Mouse (Mus musculus) left cerebral cortex, adult 2 months (tissue): Measurements from ENCODE around the gene Galnt15. TPM values are rescaled to one million over a fixed set of nuclear protein-coding genes. Genes with fewer than 3 reads are reported as not detected.

Experiments used
- DNase-seq, 2 experiments: peaks; one replicate each; pipeline ENCODE4 v3.0.0; 2021 to 2022; ENCODE audit warnings: low spot score in 2 of 2, mixed read lengths in 1 of 2; ENCODE audit errors: extremely low spot score in 1 of 2
- H3K27ac ChIP-seq: fragments of 200-600 bp; 2 replicates; pipeline ENCODE4 v1.8.1; 2022
- H3K4me3 ChIP-seq: fragments of 200-600 bp; 2 replicates; pipeline ENCODE4 v1.8.1; 2022
- CTCF ChIP-seq: fragments of 200-600 bp; IDR thresholded peaks from 2 replicates; pipeline ENCODE4 v1.8.1; 2022; ENCODE audit warnings: antibody characterized with exemption, mild to moderate bottlenecking, moderate library complexity
- intact Hi-C: fragments of 180-260 bp; cut with DNase I; formaldehyde crosslinking; loops from one replicate; pipeline ENCODE4 v1.15.1; 2025
- total RNA-seq, 2 experiments: library from RNA; stranded (reverse); gene quantifications; 2 replicates each; pipeline ENCODE4 v1.2.3; 2021

The Galnt15 gene
- total RNA-seq, 2 experiments from 2014 or later: 2.1 to 2.2 TPM

- H3K4me3 ChIP-seq: no peak overlapping the region
- no peak for TF ChIP-seq CTCF
- intact Hi-C loops: no loop called here
- DNase-seq: no peak
- no peak overlapping the region for H3K27ac ChIP-seq
Measured at GRCm38 (mm10) chr14:32095646-32096045, 66.9 kb downstream of the Galnt15 start.

DNA sequence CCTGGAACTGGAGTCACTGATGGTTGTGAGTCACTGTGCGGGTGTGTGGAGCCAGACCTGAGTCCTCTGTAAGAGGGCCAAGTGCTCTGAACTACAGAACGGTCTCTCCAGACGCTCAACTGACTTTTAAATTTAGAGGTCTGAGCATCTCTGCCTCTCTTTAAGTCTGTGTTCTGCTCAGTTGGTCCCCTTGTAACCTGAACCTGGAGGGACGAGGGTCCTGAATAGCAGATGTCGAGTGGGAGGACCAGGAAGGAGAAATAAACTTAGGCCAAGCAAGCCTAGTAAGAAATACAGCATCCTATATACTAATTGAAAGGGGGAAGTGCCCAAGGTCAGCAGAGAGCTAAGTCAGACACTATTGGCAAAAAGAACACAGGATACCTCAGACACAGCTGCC, 68.0 kb downstream of the Galnt15 start:
- TF ChIP-seq CTCF: no peak
- H3K27ac ChIP-seq: no peak overlapping the region
- H3K4me3 ChIP-seq: no peak overlapping the region
- intact Hi-C loops: no loop called here
- DNase-seq: no peak

DNA sequence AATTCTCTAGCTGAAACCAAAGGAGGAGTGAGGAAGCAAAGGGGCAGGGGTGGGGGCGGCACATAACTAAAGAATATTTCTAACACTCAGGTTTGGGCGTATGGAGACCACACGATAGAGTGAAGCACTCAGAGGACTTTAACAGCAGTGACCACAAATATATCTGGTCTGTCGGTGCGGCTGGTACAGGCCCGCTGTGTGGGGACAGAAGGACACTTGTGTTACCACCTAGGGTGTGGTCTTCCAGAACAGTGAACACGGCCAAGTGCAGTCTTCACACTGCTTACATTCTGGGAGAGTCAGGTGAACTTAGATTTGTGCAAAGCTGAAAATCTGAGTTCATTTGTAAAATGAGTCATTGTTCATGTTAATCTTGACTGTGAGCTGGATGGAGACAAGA, 68.9 kb downstream of the Galnt15 start:
- TF ChIP-seq CTCF: no peak
- no peak for DNase-seq
- no peak overlapping the region for H3K27ac ChIP-seq
- no peak overlapping the region for H3K4me3 ChIP-seq
- intact Hi-C loops: no loop called here

DNA sequence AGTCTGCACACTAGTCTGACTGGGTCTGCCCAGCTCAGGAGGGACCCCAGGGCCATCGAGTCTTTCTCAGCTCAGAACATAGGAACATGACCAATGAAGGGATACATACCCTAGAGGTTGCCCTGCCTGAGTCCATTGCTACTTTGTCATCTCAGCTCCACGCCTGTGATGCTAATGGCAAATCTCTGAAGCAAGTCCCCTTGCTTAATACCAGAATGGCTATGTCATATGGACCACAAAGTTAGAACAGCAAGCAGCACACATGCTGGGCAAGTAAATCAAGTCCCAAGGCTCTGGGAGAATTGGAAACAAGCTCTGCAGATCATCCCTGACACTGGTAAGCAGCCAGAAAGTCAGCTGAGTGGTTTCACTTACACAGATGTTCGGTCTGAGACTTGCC, 70.2 kb downstream of the Galnt15 start:
- no peak overlapping the region for H3K27ac ChIP-seq
- intact Hi-C loops: no loop called here
- no peak for DNase-seq
- no peak for TF ChIP-seq CTCF
- no peak overlapping the region for H3K4me3 ChIP-seq

DNA sequence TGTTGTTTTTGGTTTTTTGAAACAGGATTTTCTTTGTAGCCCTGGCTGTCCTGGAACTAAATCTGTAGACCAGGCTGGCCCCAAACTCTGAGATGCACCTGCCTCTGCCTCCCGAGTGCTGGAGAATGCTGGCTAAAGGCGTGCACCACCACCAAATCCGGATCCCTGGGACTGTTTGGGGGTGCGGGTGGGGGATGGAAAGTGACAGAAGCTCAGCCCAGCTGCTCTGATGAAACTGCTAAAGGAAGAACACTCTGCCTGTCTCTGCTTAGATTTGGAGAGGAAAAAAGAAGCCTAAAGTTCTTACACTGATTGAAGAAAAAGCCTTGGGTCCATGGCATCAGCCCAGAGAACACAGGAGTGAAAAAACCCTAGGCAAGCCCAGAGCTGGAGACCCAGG, 74.8 kb downstream of the Galnt15 start:
- Histone ChIP-seq H3K27ac (no peak overlapping the region), H3K4me3 (no peak overlapping the region)
- no peak for TF ChIP-seq CTCF
- intact Hi-C loops: no loop called here
- DNase-seq: no peak

- H3K27ac ChIP-seq: no peak overlapping the region
- intact Hi-C loops: no loop called here
- no peak overlapping the region for H3K4me3 ChIP-seq
- DNase-seq: no peak
- TF ChIP-seq CTCF: no peak
Measured at GRCm38 (mm10) chr14:32105663-32106062, 76.9 kb downstream of the Galnt15 start.

- DNase-seq: no peak
- TF ChIP-seq CTCF: no peak
- intact Hi-C loops: no loop called here
- no peak overlapping the region for H3K27ac ChIP-seq
- H3K4me3 ChIP-seq: no peak overlapping the region
Measured at GRCm38 (mm10) chr14:32106911-32107310, 78.1 kb downstream of the Galnt15 start.

Other genes starting within 250 kb of the Galnt15 start
- gene Ankrd28, start 198.3 kb upstream of the Galnt15 start, total RNA-seq: 10 to 100 TPM; 47.8 to 51.3 TPM
- gene Oxnad1, start 56.4 kb downstream of the Galnt15 start, total RNA-seq: 10 to 100 TPM; 13.9 to 16.7 TPM
- 10 to 100 TPM; 45.3 to 46.2 TPM for gene Dph3, start 56.7 kb downstream of the Galnt15 start, total RNA-seq
- not detected for gene Msmb, start 113.0 kb downstream of the Galnt15 start, total RNA-seq
- gene Ncoa4, start 130.9 kb downstream of the Galnt15 start, total RNA-seq: 10 to 100 TPM; 83.6 to 98.8 TPM
- 10 to 100 TPM; 56.1 to 75.8 TPM for gene Timm23, start 172.9 kb downstream of the Galnt15 start, total RNA-seq
- gene Parg, start 173.0 kb downstream of the Galnt15 start, total RNA-seq: 10 to 100 TPM; 42.5 to 42.8 TPM